Mouse (Mus musculus) kidney, adult 2 months (tissue): ENCODE results near the gene Dctn1.

ENCODE experiments used
- CTCF ChIP-seq: fragments of 200-500 bp; conservative IDR thresholded peaks from 2 replicates; pipeline ENCODE4 v1.5.1; 2011; ENCODE audit warnings: low read depth, mild to moderate bottlenecking, control low read depth, low read length, moderate library complexity, mixed read lengths; ENCODE audit not compliant: insufficient read depth, insufficient read length
- POLR2A ChIP-seq: fragments of 200-500 bp; IDR thresholded peaks from one replicate; pipeline ENCODE4 v1.6.1; 2011; ENCODE audit warnings: low read depth, low read length, control low read depth

DNA sequence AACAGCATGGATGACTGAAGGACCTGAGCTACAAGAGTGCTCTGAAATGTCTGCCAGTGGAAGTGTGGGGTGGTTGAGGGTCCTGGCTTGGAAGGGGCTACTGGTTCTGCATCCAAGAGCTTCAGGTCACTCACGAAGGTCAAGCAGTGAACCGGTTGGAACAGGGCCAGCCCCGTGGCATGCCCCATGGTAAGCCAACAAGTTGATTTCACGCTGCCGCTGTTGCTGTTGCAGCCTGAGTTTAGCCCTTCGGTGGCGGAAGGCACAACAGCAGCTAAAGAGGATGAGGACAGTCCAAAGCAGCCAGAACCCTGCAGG lies 46.0 kb upstream of the Dctn1 start:
- no peak for TF ChIP-seq CTCF
- TF ChIP-seq POLR2A: no peak
